Mouse (Mus musculus): ENCODE data around the gene 1700025C18Rik. TPM values are rescaled to one million over a fixed set of nuclear protein-coding genes. Genes with fewer than 3 reads are reported as not detected.

1700025C18Rik gene
- total and polyA plus RNA-seq, 3 experiments: not detected

DNA sequence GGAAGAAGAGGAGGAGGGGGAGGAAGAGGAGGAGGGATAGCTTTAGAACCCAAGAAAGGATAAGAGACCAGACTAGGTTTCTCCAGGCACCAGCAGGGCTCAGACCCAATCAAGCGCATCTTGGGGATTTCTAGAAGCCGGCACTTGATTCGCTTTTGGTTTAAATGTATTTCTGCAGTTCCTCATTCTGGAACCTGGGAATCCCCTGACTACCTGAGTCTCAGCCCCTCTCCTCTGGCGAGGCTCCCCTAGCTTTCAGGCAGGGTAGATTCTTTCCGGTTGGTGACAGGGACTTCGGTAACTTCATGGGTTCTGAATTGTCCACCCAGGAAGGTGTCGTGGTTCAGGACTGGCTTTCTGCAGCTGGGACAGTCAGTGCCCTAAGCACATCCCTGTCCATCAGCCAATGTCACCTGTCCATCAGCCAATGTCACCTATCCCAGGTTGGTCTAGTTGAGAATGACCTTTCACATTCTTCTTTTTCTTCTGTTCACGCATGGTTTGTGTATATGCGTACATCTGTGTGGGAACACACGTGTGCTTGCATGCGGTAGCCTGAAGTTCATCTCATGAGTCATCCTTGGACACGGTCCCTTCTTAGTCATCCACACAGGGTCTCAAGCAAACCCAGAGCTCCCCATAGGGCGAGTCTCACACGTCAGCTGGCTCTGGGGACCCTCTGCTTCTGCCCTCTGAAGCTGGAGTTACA lies 34.0 kb downstream of the 1700025C18Rik start:
- no peak overlapping the region for H3K9ac ChIP-seq (ENCODE audit: control insufficient read depth, low read depth, low read length, poor library complexity, severe bottlenecking)
- H3K4me1 ChIP-seq (ENCODE audit: control insufficient read depth in 1 of 2, insufficient read depth in 2 of 2, low read length in 2 of 2): peaks cover 0 to 4% of the 10 kb centered on the region in 2 experiments; a peak in 1 of 4 replicates
- H3K36me3 ChIP-seq (ENCODE audit: control insufficient read depth in 1 of 2, insufficient read depth in 2 of 2, low read length in 2 of 2): no peaks in the 10 kb centered on the region; a peak in 1 of 4 replicates
- no peak overlapping the region for H3K4me3 ChIP-seq (ENCODE audit: control insufficient read depth in 1 of 2, insufficient read depth in 1 of 2, low read depth in 2 of 2, low read length in 2 of 2)
- no peaks in the 10 kb centered on the region for H3K79me2 ChIP-seq (ENCODE audit: control insufficient read depth, insufficient read depth, low read length, poor library complexity)
- H3K27ac ChIP-seq (ENCODE audit: control insufficient read depth, low read depth, low read length): no peak overlapping the region
- no peaks in the 10 kb centered on the region for H3K27me3 ChIP-seq (ENCODE audit: control insufficient read depth in 1 of 2, insufficient read depth in 2 of 2, low read length in 2 of 2)
- DNase-seq (ENCODE audit: low read depth, low spot score): no peak
- TF ChIP-seq ZMIZ1 (IDR thresholded peaks at IDR 0.05; ENCODE audit: low read depth, low read length) (no peak), MAX (IDR thresholded peaks at IDR 0.05; ENCODE audit: low read length) (no peak), JUND (IDR thresholded peaks at IDR 0.05; ENCODE audit: low read depth, low read length) (no peak), E2F4 (IDR thresholded peaks at IDR 0.05; ENCODE audit: borderline replicate concordance, low read depth, low read length) (no peak), MAFK (IDR thresholded peaks at IDR 0.05; ENCODE audit: borderline replicate concordance, low read depth, low read length) (no peak), CHD2 (IDR thresholded peaks at IDR 0.05; ENCODE audit: low read length) (no peak)
- no peaks in the 10 kb centered on the region for H3K9me3 ChIP-seq (replicated peaks; ENCODE audit: insufficient read depth, low read length)

DNA sequence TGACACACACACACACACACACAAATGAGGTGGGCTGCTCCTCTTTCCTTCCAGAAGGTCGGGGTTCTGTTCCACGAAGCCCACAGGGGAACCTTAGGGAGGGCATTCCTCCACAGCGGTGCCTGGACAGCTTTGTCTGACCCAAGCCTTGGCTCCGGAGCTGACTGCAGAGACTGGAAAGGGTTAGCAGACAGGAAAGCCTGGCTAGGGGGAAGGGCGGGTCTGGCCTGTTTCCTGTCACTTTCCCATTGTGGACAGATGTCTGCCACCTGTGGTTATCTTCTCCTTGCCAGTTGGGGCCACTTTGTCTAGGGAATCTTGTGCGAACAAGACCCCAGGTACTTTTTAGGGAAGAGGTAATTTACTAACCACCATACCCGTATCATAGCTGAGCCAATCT lies 34.6 kb downstream of the 1700025C18Rik start:
- H3K27ac ChIP-seq (ENCODE audit: control insufficient read depth, low read depth, low read length): no peak overlapping the region
- H3K36me3 ChIP-seq (ENCODE audit: control insufficient read depth in 1 of 2, insufficient read depth in 2 of 2, low read length in 2 of 2): peaks cover 0 to under 1% of the 10 kb centered on the region in 2 experiments; a peak in 1 of 4 replicates
- no peak for DNase-seq (ENCODE audit: low read depth, low spot score)
- H3K27me3 ChIP-seq (ENCODE audit: control insufficient read depth in 1 of 2, insufficient read depth in 2 of 2, low read length in 2 of 2): no peaks in the 10 kb centered on the region
- no peaks in the 10 kb centered on the region for H3K9me3 ChIP-seq (replicated peaks; ENCODE audit: insufficient read depth, low read length)
- H3K4me1 ChIP-seq (ENCODE audit: control insufficient read depth in 1 of 2, insufficient read depth in 2 of 2, low read length in 2 of 2): peaks cover 0 to 8% of the 10 kb centered on the region in 2 experiments; a peak in 1 of 4 replicates
- no peak overlapping the region for H3K4me3 ChIP-seq (ENCODE audit: control insufficient read depth in 1 of 2, insufficient read depth in 1 of 2, low read depth in 2 of 2, low read length in 2 of 2)
- TF ChIP-seq MYB (IDR thresholded peaks at IDR 0.05; ENCODE audit: low read depth, low read length) (no peak), ZMIZ1 (IDR thresholded peaks at IDR 0.05; ENCODE audit: low read depth, low read length) (no peak), KAT2A (conservative IDR thresholded peaks at IDR 0.05; ENCODE audit: low read depth, low read length) (no peak), POLR2AphosphoS5 (IDR thresholded peaks at IDR 0.05; ENCODE audit: borderline replicate concordance, low read depth, low read length) (no peak), GABPA (IDR thresholded peaks at IDR 0.05; ENCODE audit: low read depth, low read length) (no peak), MYC (IDR thresholded peaks at IDR 0.05; ENCODE audit: low read depth, low read length) (no peak), TBP (IDR thresholded peaks at IDR 0.05; ENCODE audit: low read depth, low read length) (no peak), ZC3H11A (IDR thresholded peaks at IDR 0.05; ENCODE audit: low read depth, low read length) (no peak), UBTF (IDR thresholded peaks at IDR 0.05; ENCODE audit: borderline replicate concordance, insufficient read depth, low read depth, low read length) (no peak), POLR2AphosphoS2 (IDR thresholded peaks at IDR 0.05; ENCODE audit: low read length) (no peak), TAL1 (IDR thresholded peaks at IDR 0.05; ENCODE audit: low read length) (no peak), ELF1 (IDR thresholded peaks at IDR 0.05; ENCODE audit: low read depth, low read length) (no peak), E2F4 (IDR thresholded peaks at IDR 0.05; ENCODE audit: borderline replicate concordance, low read depth, low read length) (no peak), EP300 (IDR thresholded peaks at IDR 0.05; ENCODE audit: low read depth in 1 of 2, low read length in 2 of 2) (no peak), NELFE (IDR thresholded peaks at IDR 0.05; ENCODE audit: low read depth, low read length) (no peak), HCFC1 (IDR thresholded peaks at IDR 0.05; ENCODE audit: low read depth, low read length) (no peak), MAX (IDR thresholded peaks at IDR 0.05; ENCODE audit: low read length) (no peak), ETS1 (IDR thresholded peaks at IDR 0.05; ENCODE audit: low read depth, low read length) (no peak)
- no peaks in the 10 kb centered on the region for H3K79me2 ChIP-seq (ENCODE audit: control insufficient read depth, insufficient read depth, low read length, poor library complexity)
- no peak overlapping the region for H3K9ac ChIP-seq (ENCODE audit: control insufficient read depth, low read depth, low read length, poor library complexity, severe bottlenecking)

Data from MEL (cell line).